Mouse (Mus musculus) left cerebral cortex, adult 8-10 months (tissue): ENCODE results near the gene Ankk1. TPM values are rescaled to one million over a fixed set of nuclear protein-coding genes. Genes with fewer than 3 reads are reported as not detected.

Source experiments
- total RNA-seq, 4 experiments: library from RNA; stranded (reverse); gene quantifications; 2 replicates each; pipeline ENCODE4 v1.2.4; 2022

Gene Ankk1
- total RNA-seq, 4 experiments from 2014 or later: not detected

Other genes starting within 250 kb of the Ankk1 start
- gene Gm4894, start 176.5 kb downstream of the Ankk1 start, total RNA-seq: not detected
- 10 to 100 TPM; 41.6 to 52.6 (median 46.6) TPM for gene Drd2, start 86.4 kb downstream of the Ankk1 start, total RNA-seq
- gene Ttc12, start 59.2 kb upstream of the Ankk1 start, total RNA-seq: 1 to 10 TPM; 1.3 to 2.8 (median 2.0) TPM